Mouse (Mus musculus) megakaryocyte, embryonic 14.5 days (primary cell): ENCODE results near the gene Olfr1282.

ENCODE experiments used
- FLI1 ChIP-seq: IDR thresholded peaks from 2 replicates; pipeline ENCODE4 v1.6.1; 2012; ENCODE audit warnings: low read length, inconsistent platforms, mixed read lengths
- GATA1 ChIP-seq: IDR thresholded peaks from 3 replicates; pipeline ENCODE4 v1.6.1; 2012; ENCODE audit warnings: mixed read lengths, low read length, inconsistent platforms, borderline replicate concordance

GRCm38 (mm10) chr2:111326220-111326619, 9.7 kb downstream of the Olfr1282 start, which contains the start of gene Olfr1281:
- TF ChIP-seq GATA1 (no peak), FLI1 (no peak)
